22 mouse cellular contexts compared by ENCODE assay signal in the genomic region with DNA sequence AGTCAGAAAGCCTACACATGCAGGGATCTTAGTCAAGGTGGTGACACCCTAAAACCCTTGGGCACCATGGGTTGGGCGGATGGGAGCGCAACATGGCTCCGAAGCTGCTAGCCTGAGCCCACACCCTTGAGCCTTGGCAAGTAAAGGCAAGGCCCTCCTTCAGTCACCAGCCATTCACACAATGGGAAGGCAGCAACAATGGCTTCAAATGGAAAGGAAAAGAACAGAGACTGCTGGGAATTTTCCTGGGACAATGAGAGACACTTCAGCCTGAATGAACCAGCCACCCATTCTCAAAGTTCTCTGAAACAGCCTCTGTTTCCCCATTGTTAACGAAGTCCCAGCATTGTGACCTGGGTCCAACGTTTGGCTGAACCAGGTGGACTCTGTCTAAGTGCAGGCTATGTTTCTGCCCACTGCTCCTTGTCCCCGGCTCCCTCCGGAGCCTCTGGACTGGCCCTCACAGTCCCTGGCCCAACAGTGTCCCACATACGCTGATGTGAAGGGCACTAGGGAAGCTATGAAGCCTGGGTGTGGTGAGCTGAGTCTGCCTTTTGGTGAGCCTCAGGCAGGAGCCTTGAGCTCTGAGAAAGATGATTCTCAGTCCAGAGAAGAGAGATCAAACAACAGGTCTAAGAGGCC. TPM values are rescaled to one million over a fixed set of nuclear protein-coding genes. Genes with fewer than 3 reads are reported as not detected.
DNase-seq lines count a peak whose midpoint lies in the region; ATAC-seq and TF ChIP-seq lines count a peak whose summit lies in the region.
"Had no signal": no experiment of that assay in that cellular context is flagged by ENCODE, and none has a peak within 500 bp of the region (broad histone marks: within the 10 kb centered on the region; RNA-seq: fewer than 3 reads in every experiment).

No protein-coding gene starts in this region.

- no peak overlapping the region for H3K4me3 ChIP-seq in forebrain, postnatal 0 days (ENCODE audit: low read depth, low read length)
- no peak overlapping the region for H3K4me3 ChIP-seq in forebrain, embryonic 15.5 days
- no peak overlapping the region for H3K4me3 ChIP-seq in kidney, adult 2 months (ENCODE audit: insufficient read depth, low read depth, low read length)
- H3K4me3 ChIP-seq in E14TG2a.4 (replicated peaks; ENCODE audit: low read length), result peak overlapping the region; percentile 24
- H3K4me3 ChIP-seq: limb, embryonic 15.5 days had no signal

- H3K9ac ChIP-seq in forebrain, postnatal 0 days, result no peak overlapping the region
- no peak overlapping the region for H3K9ac ChIP-seq in forebrain, embryonic 15.5 days (replicated peaks)
- H3K9ac ChIP-seq: limb, embryonic 15.5 days had no signal

- no peaks in the 10 kb centered on the region for H3K27me3 ChIP-seq in forebrain, postnatal 0 days (ENCODE audit: insufficient read depth, low read length)
- no peaks in the 10 kb centered on the region for H3K27me3 ChIP-seq in forebrain, embryonic 15.5 days
- H3K27me3 ChIP-seq in kidney, adult 2 months (replicated peaks; ENCODE audit: control insufficient read depth, insufficient read depth, low read length), result no peaks in the 10 kb centered on the region
- H3K27me3 ChIP-seq in E14TG2a.4 (ENCODE audit: insufficient read depth, low read length), result no peaks in the 10 kb centered on the region
- H3K27me3 ChIP-seq: limb, embryonic 15.5 days had no signal

- peak overlapping the region; percentile 40; the same call in 1 of the 2 replicates for H3K27ac ChIP-seq in forebrain, postnatal 0 days (ENCODE audit: low read depth, low read length)
- H3K27ac ChIP-seq in forebrain, embryonic 15.5 days (replicated peaks), result no peak overlapping the region
- peak overlapping the region; percentile 52 for H3K27ac ChIP-seq in kidney, adult 2 months (ENCODE audit: insufficient read depth, low read depth, low read length)
- H3K27ac ChIP-seq: limb, embryonic 15.5 days had no signal

- H3K9me3 ChIP-seq in forebrain, postnatal 0 days (ENCODE audit: low read length), result no peaks in the 10 kb centered on the region
- no peaks in the 10 kb centered on the region for H3K9me3 ChIP-seq in forebrain, embryonic 15.5 days
- no peaks in the 10 kb centered on the region for H3K9me3 ChIP-seq in E14TG2a.4 (ENCODE audit: low read length)
- H3K9me3 ChIP-seq: G1E; limb, embryonic 15.5 days had no signal

- H3K4me1 ChIP-seq in forebrain, postnatal 0 days (ENCODE audit: insufficient read depth), result no peaks in the 10 kb centered on the region
- H3K4me1 ChIP-seq in forebrain, embryonic 15.5 days, result 0 out of 2 replicates have a peak, but pooled peaks cover 12% of the 10 kb centered on the region
- H3K4me1 ChIP-seq in kidney, adult 2 months (ENCODE audit: control insufficient read depth, insufficient read depth, low read length), result peaks cover 66% of the 10 kb centered on the region
- H3K4me1 ChIP-seq in E14TG2a.4 (replicated peaks; ENCODE audit: low read depth, low read length), result peaks cover 99% of the 10 kb centered on the region

- no peak overlapping the region for H3K4me2 ChIP-seq in forebrain, postnatal 0 days (ENCODE audit: low read depth)
- H3K4me2 ChIP-seq in forebrain, embryonic 15.5 days (replicated peaks), result no peak overlapping the region
- H3K4me2 ChIP-seq: heart, embryonic 11.5 days; limb, embryonic 15.5 days had no signal

- WGBS in forebrain, postnatal 0 days, result 57% methylated on average over 8 of the region's 8 CpGs
- WGBS in forebrain, embryonic 15.5 days, result 57% methylated on average over 8 of the region's 8 CpGs
- 57% methylated on average over 8 of the region's 8 CpGs for WGBS in kidney, adult 2 months

- no peaks in the 10 kb centered on the region for H3K36me3 ChIP-seq in forebrain, postnatal 0 days (ENCODE audit: insufficient read depth)
- H3K36me3 ChIP-seq in forebrain, embryonic 15.5 days, result no peaks in the 10 kb centered on the region
- no peaks in the 10 kb centered on the region for H3K36me3 ChIP-seq in kidney, adult 2 months (ENCODE audit: control insufficient read depth, insufficient read depth, low read length)
- H3K36me3 ChIP-seq in E14TG2a.4 (ENCODE audit: insufficient read depth, low read length), result 0 out of 2 replicates have a peak, but pooled peaks cover 5% of the 10 kb centered on the region
- H3K36me3 ChIP-seq: G1E; limb, embryonic 15.5 days had no signal

- no peak for DNase-seq in forebrain, postnatal 0 days
- no peak for DNase-seq in kidney, adult 2 months
- no peak for DNase-seq in kidney, postnatal 4 days
- DNase-seq in R1 (ENCODE audit: low read depth, low spot score), result peak; percentile 69
- no peak for DNase-seq in left cerebral cortex, postnatal 25 days (ENCODE audit: low spot score in 2 of 2)
- no peak for DNase-seq in left cerebral cortex, postnatal 14 days (ENCODE audit: low spot score in 2 of 2)
- DNase-seq: adrenal gland, adult 2 months; B cell, adult 2 months; cerebellum, adult 2 months; gastrocnemius, postnatal 25 days; heart, postnatal 14 days; kidney, postnatal 14 days; right cerebral cortex, postnatal 14 days; thymus, postnatal 14 days had no signal

- TF ChIP-seq POLR2A in kidney, adult 2 months (IDR thresholded peaks at IDR 0.05; ENCODE audit: low read depth, low read length), result no peak

- no peak for TF ChIP-seq CTCF in forebrain, postnatal 0 days (IDR thresholded peaks at IDR 0.05; ENCODE audit: low read depth)
- no peak for TF ChIP-seq CTCF in kidney, adult 2 months (conservative IDR thresholded peaks at IDR 0.05; ENCODE audit: insufficient read depth, insufficient read length, low read depth, low read length)
- no peak for TF ChIP-seq CTCF in E14TG2a.4 (conservative IDR thresholded peaks at IDR 0.05; ENCODE audit: low read length)

- ATAC-seq in forebrain, postnatal 0 days, result no peak
- no peak for ATAC-seq in forebrain, embryonic 15.5 days (replicated peaks)
- ATAC-seq: inflammation-experienced regulatory T-cells, adult 6 months had no signal

- intact Hi-C loops in left cerebral cortex, postnatal 25 days (cut with DNase I), result no loop called here
- intact Hi-C loops in left cerebral cortex, postnatal 14 days (cut with DNase I), result no loop called here

RNA-seq across cellular contexts. Expression of a gene that starts 12.6 kb away (rescaled TPM):
- 8.0 and 9.7 TPM in 2 replicates for total RNA-seq in forebrain, postnatal 0 days (2014; rRNA removed)
- 2.0 and 3.0 TPM in 2 replicates for polyA plus RNA-seq in forebrain, postnatal 0 days (2015; fragmentation: Nextera tagmentation; extraction: Ambion mirVana)
- polyA plus RNA-seq in forebrain, embryonic 15.5 days (2015; fragmentation: Nextera tagmentation; extraction: Ambion mirVana), result 4.6 and 5.1 TPM in 2 replicates
- polyA plus RNA-seq in kidney, adult 2 months (2012; rRNA removed), result 46.7 and 51.2 TPM in 2 replicates
- total RNA-seq in left cerebral cortex, postnatal 25 days (2021), result 10 to 100 TPM in 1 of 2 experiments, 1 to 10 TPM in 1; 7.6 to 11.0 TPM
- total RNA-seq in left cerebral cortex, postnatal 14 days (2021), result 1 to 10 TPM; 6.5 to 9.9 TPM
- polyA plus RNA-seq: inflammation-experienced regulatory T-cells, adult 6 months had no signal

RNA-seq across cellular contexts. Expression of a gene that starts 48.3 kb away (rescaled TPM):
- 15.5 and 25.3 TPM in 2 replicates for total RNA-seq in forebrain, postnatal 0 days (2014; rRNA removed)
- polyA plus RNA-seq in forebrain, postnatal 0 days (2015; fragmentation: Nextera tagmentation; extraction: Ambion mirVana), result 10.3 and 17.6 TPM in 2 replicates
- 5.2 and 5.9 TPM in 2 replicates for polyA plus RNA-seq in forebrain, embryonic 15.5 days (2015; fragmentation: Nextera tagmentation; extraction: Ambion mirVana)
- 5.4 and 5.6 TPM in 2 replicates for polyA plus RNA-seq in kidney, adult 2 months (2012; rRNA removed)
- total RNA-seq in left cerebral cortex, postnatal 25 days (2021), result 1 to 10 TPM; 8.0 to 8.1 TPM
- total RNA-seq in left cerebral cortex, postnatal 14 days (2021), result 1 to 10 TPM; 6.0 TPM
- total RNA-seq: common myeloid progenitor, adult 5-6 weeks; megakaryocyte-erythroid progenitor cell, adult 5-6 weeks had no signal
- polyA plus RNA-seq: G1E; inflammation-experienced regulatory T-cells, adult 6 months had no signal
